Mouse (Mus musculus) forebrain, embryonic 12.5 days (tissue): Measurements from ENCODE around the gene Hoxa5. TPM values are rescaled to one million over a fixed set of nuclear protein-coding genes. Genes with fewer than 3 reads are reported as not detected.

Experiments used
- ATAC-seq: fragments of 200-750 bp; cut with Nextera tagmentation; 2 replicates; pipeline ENCODE4 v1.8.0; 2017; ENCODE audit warnings: moderate TSS enrichment; ENCODE audit not compliant: low FRiP score
- H3K27ac ChIP-seq: fragments of 300-500 bp; sonication (generic); 2 replicates; pipeline ENCODE4 v1.5.1; 2016; ENCODE audit warnings: mild to moderate bottlenecking
- H3K27me3 ChIP-seq: fragments of 300-500 bp; sonication (generic); 2 replicates; pipeline ENCODE4 v1.6.1; 2016; ENCODE audit warnings: mild to moderate bottlenecking
- H3K36me3 ChIP-seq: fragments of 300-500 bp; sonication (generic); replicated peaks from 2 replicates; pipeline ENCODE4 v1.6.1; 2016; ENCODE audit warnings: mild to moderate bottlenecking
- H3K4me1 ChIP-seq: fragments of 300-500 bp; sonication (generic); 2 replicates; pipeline ENCODE4 v1.6.1; 2016
- H3K4me2 ChIP-seq: fragments of 300-500 bp; sonication (generic); 2 replicates; pipeline ENCODE4 v1.6.1; 2016; ENCODE audit warnings: mild to moderate bottlenecking, moderate library complexity
- H3K4me3 ChIP-seq: fragments of 300-500 bp; sonication (generic); replicated peaks from 2 replicates; pipeline ENCODE4 v1.5.1; 2016; ENCODE audit warnings: mild to moderate bottlenecking
- H3K9ac ChIP-seq: fragments of 300-500 bp; sonication (generic); 2 replicates; pipeline ENCODE4 v1.6.1; 2016; ENCODE audit warnings: mild to moderate bottlenecking
- H3K9me3 ChIP-seq: fragments of 300-500 bp; sonication (generic); 2 replicates; pipeline ENCODE4 v1.6.1; 2016
- WGBS: fragments of 180-500 bp; shearing (Covaris S2); methylation state at CpG from one replicate; pipeline ENCODE4 v1.1.7; 2016; 5-methylcytosine and 5-hydroxymethylcytosine counted together
- polyA plus RNA-seq: library from polyadenylated mRNA; unstranded; fragments of >200 nt; fragmentation: Nextera tagmentation; extraction: Ambion mirVana; gene quantifications from 2 replicates; pipeline ENCODE4 v1.2.1, GENCODE M21; 2016

The Hoxa5 gene
- polyA plus RNA-seq, 1 experiment from 2014 or later = not detected

GRCm38 (mm10) chr6:52237346-52238154 is 33.2 kb upstream of the Hoxa5 start:
- WGBS = 9% methylated on average over 10 of the region's 10 CpGs
- no peak for ATAC-seq
- Histone ChIP-seq H3K4me1 (0 out of 2 replicates have a peak, but pooled peaks cover 4% of the 10 kb centered on the region), H3K9ac (no peak overlapping the region), H3K4me2 (no peak overlapping the region), H3K27me3 (peaks cover 94% of the 10 kb centered on the region), H3K9me3 (no peaks in the 10 kb centered on the region), H3K36me3 (no peaks in the 10 kb centered on the region), H3K27ac (no peak overlapping the region), H3K4me3 (no peak overlapping the region)

- 0 out of 2 replicates have a peak, but pooled peaks cover 4% of the 10 kb centered on the region for H3K4me1 ChIP-seq
- H3K27me3 ChIP-seq = peaks cover 94% of the 10 kb centered on the region
- H3K4me2 ChIP-seq = no peak overlapping the region
- H3K9ac ChIP-seq = no peak overlapping the region
- WGBS = 11% methylated on average over 3 of the region's 3 CpGs
- ATAC-seq = no peak
- H3K4me3 ChIP-seq = no peak overlapping the region
- no peak overlapping the region for H3K27ac ChIP-seq
- no peaks in the 10 kb centered on the region for H3K9me3 ChIP-seq
- H3K36me3 ChIP-seq = no peaks in the 10 kb centered on the region
Measured at GRCm38 (mm10) chr6:52236806-52237205, 32.4 kb upstream of the Hoxa5 start.

- H3K4me3 ChIP-seq = no peak overlapping the region
- WGBS = 18% methylated on average over 6 of the region's 6 CpGs
- ATAC-seq = no peak
- H3K4me2 ChIP-seq = no peak overlapping the region
- no peak overlapping the region for H3K27ac ChIP-seq
- peaks cover 90% of the 10 kb centered on the region for H3K27me3 ChIP-seq
- H3K36me3 ChIP-seq = no peaks in the 10 kb centered on the region
- H3K9ac ChIP-seq = no peak overlapping the region
- H3K4me1 ChIP-seq = 0 out of 2 replicates have a peak, but pooled peaks cover 4% of the 10 kb centered on the region
- H3K9me3 ChIP-seq = no peaks in the 10 kb centered on the region
Measured at GRCm38 (mm10) chr6:52235866-52236265, 31.5 kb upstream of the Hoxa5 start.

GRCm38 (mm10) chr6:52235267-52235666 is 30.9 kb upstream of the Hoxa5 start:
- Histone ChIP-seq H3K27me3 (peaks cover 90% of the 10 kb centered on the region), H3K9ac (no peak overlapping the region), H3K27ac (no peak overlapping the region), H3K4me1 (0 out of 2 replicates have a peak, but pooled peaks cover 3% of the 10 kb centered on the region), H3K9me3 (no peaks in the 10 kb centered on the region), H3K4me3 (no peak overlapping the region), H3K4me2 (no peak overlapping the region), H3K36me3 (no peaks in the 10 kb centered on the region)
- 37% methylated on average over 9 of the region's 9 CpGs for WGBS
- ATAC-seq = no peak

GRCm38 (mm10) chr6:52234428-52235140 is 30.2 kb upstream of the Hoxa5 start:
- no peaks in the 10 kb centered on the region for H3K36me3 ChIP-seq
- H3K27me3 ChIP-seq = peaks cover 90% of the 10 kb centered on the region
- no peaks in the 10 kb centered on the region for H3K9me3 ChIP-seq
- no peak overlapping the region for H3K27ac ChIP-seq
- no peak overlapping the region for H3K4me2 ChIP-seq
- no peak overlapping the region for H3K9ac ChIP-seq
- no peaks in the 10 kb centered on the region for H3K4me1 ChIP-seq
- no peak overlapping the region for H3K4me3 ChIP-seq
- ATAC-seq = no peak
- 1% methylated on average over 65 of the region's 68 CpGs for WGBS

GRCm38 (mm10) chr6:52233546-52234427 is 29.4 kb upstream of the Hoxa5 start:
- Histone ChIP-seq H3K9ac (no peak overlapping the region), H3K27me3 (peaks cover 91% of the 10 kb centered on the region), H3K27ac (no peak overlapping the region), H3K9me3 (no peaks in the 10 kb centered on the region), H3K4me1 (no peaks in the 10 kb centered on the region), H3K4me3 (no peak overlapping the region), H3K4me2 (no peak overlapping the region), H3K36me3 (no peaks in the 10 kb centered on the region)
- 3% methylated on average over 68 of the region's 70 CpGs for WGBS
- ATAC-seq = no peak

- H3K27me3 ChIP-seq = peaks cover 94% of the 10 kb centered on the region
- no peak for ATAC-seq
- WGBS = 3% methylated on average over 23 of the region's 23 CpGs
- H3K27ac ChIP-seq = no peak overlapping the region
- H3K36me3 ChIP-seq = no peaks in the 10 kb centered on the region
- no peaks in the 10 kb centered on the region for H3K4me1 ChIP-seq
- H3K4me3 ChIP-seq = no peak overlapping the region
- H3K9me3 ChIP-seq = no peaks in the 10 kb centered on the region
- H3K4me2 ChIP-seq = no peak overlapping the region
- no peak overlapping the region for H3K9ac ChIP-seq
Measured at GRCm38 (mm10) chr6:52232984-52233545, 28.7 kb upstream of the Hoxa5 start.

- Histone ChIP-seq H3K4me3 (no peak overlapping the region), H3K36me3 (no peaks in the 10 kb centered on the region), H3K27ac (no peak overlapping the region), H3K4me1 (no peaks in the 10 kb centered on the region), H3K9me3 (no peaks in the 10 kb centered on the region), H3K9ac (no peak overlapping the region), H3K27me3 (peaks cover 94% of the 10 kb centered on the region), H3K4me2 (no peak overlapping the region)
- WGBS = under 1% methylated on average over 18 of the region's 18 CpGs
- ATAC-seq = no peak
Measured at GRCm38 (mm10) chr6:52232568-52232965, 28.2 kb upstream of the Hoxa5 start.

GRCm38 (mm10) chr6:52231885-52232567 is 27.6 kb upstream of the Hoxa5 start:
- Histone ChIP-seq H3K27me3 (peaks cover 94% of the 10 kb centered on the region), H3K36me3 (no peaks in the 10 kb centered on the region), H3K4me3 (no peak overlapping the region), H3K4me2 (no peak overlapping the region), H3K27ac (no peak overlapping the region), H3K9me3 (no peaks in the 10 kb centered on the region), H3K9ac (no peak overlapping the region), H3K4me1 (no peaks in the 10 kb centered on the region)
- ATAC-seq = no peak
- WGBS = 1% methylated on average over 18 of the region's 18 CpGs

GRCm38 (mm10) chr6:52230516-52231165 is 26.3 kb upstream of the Hoxa5 start, which contains the start of gene Hoxa9:
Gene Hoxa9, minus strand, starts transcription at chr6:52231089.
- ATAC-seq = no peak
- H3K4me2 ChIP-seq = no peak within 1 kb of the TSS
- WGBS = under 1% methylated on average over 17 of the region's 36 CpGs
- H3K27me3 ChIP-seq = peaks cover 94% of the 10 kb centered on the region
- no peak within 1 kb of the TSS for H3K27ac ChIP-seq
- H3K36me3 ChIP-seq = no peaks in the 10 kb centered on the region
- H3K4me3 ChIP-seq = no peak within 1 kb of the TSS
- H3K9ac ChIP-seq = no peak within 1 kb of the TSS
- H3K4me1 ChIP-seq = no peaks in the 10 kb centered on the region
- H3K9me3 ChIP-seq = no peaks in the 10 kb centered on the region
